ENCODE assay signal across 10 mouse cellular contexts in genomic region chr17:49816067-49816565, GRCm38 (mm10).
DNase-seq lines count a peak whose midpoint lies in the region; ATAC-seq and TF ChIP-seq lines count a peak whose summit lies in the region.
"Had no signal": no experiment of that assay in that cellular context is flagged by ENCODE, and none has a peak within 500 bp of the region (broad histone marks: within the 10 kb centered on the region; RNA-seq: fewer than 3 reads in every experiment).

No protein-coding gene starts in this region.

- no peak overlapping the region for H3K4me3 ChIP-seq in stomach, embryonic 14.5 days (ENCODE audit: low read depth, low read length)
- no peak overlapping the region for H3K4me3 ChIP-seq in stomach, postnatal 0 days (ENCODE audit: low read depth, low read length)
- H3K4me3 ChIP-seq in forebrain, embryonic 12.5 days (replicated peaks), result no peak overlapping the region
- H3K4me3 ChIP-seq in limb, embryonic 12.5 days (replicated peaks), result no peak overlapping the region
- H3K4me3 ChIP-seq in liver, postnatal 0 days (ENCODE audit: low read depth, low read length), result no peak overlapping the region
- H3K4me3 ChIP-seq: limb, embryonic 13.5 days had no signal

- ATAC-seq in stomach, embryonic 14.5 days (ENCODE audit: insufficient number of reproducible peaks, insufficient read depth, low FRiP score, low read depth), result peak; percentile 18; the same call in 1 of the 2 replicates
- no peak for ATAC-seq in stomach, postnatal 0 days (ENCODE audit: low FRiP score, low TSS enrichment)
- peak; percentile 83 for ATAC-seq in forebrain, embryonic 12.5 days (ENCODE audit: low FRiP score)
- peak; percentile 44; the same call in 1 of the 2 replicates for ATAC-seq in limb, embryonic 12.5 days (ENCODE audit: insufficient number of reproducible peaks, insufficient read depth, low FRiP score, low TSS enrichment, low read depth)
- ATAC-seq in liver, postnatal 0 days, result no peak

- no peak overlapping the region for H3K4me2 ChIP-seq in stomach, embryonic 14.5 days (replicated peaks; ENCODE audit: low read depth, low read length)
- no peak overlapping the region for H3K4me2 ChIP-seq in stomach, postnatal 0 days (replicated peaks; ENCODE audit: low read depth)
- H3K4me2 ChIP-seq in forebrain, embryonic 12.5 days, result no peak overlapping the region
- H3K4me2 ChIP-seq in limb, embryonic 12.5 days, result peak overlapping the region; percentile 32; the same call in 1 of the 2 replicates
- H3K4me2 ChIP-seq in liver, postnatal 0 days (ENCODE audit: low read depth, low read length), result no peak overlapping the region

- TF ChIP-seq CTCF in stomach, postnatal 0 days (IDR thresholded peaks at IDR 0.05; ENCODE audit: low read depth), result no peak
- no peak for TF ChIP-seq CTCF in liver, postnatal 0 days (IDR thresholded peaks at IDR 0.05; ENCODE audit: low read depth)

- H3K9me3 ChIP-seq in stomach, embryonic 14.5 days (ENCODE audit: control insufficient read depth, low read depth, low read length), result no peaks in the 10 kb centered on the region
- H3K9me3 ChIP-seq in stomach, postnatal 0 days (ENCODE audit: control insufficient read depth, low read length), result no peaks in the 10 kb centered on the region
- H3K9me3 ChIP-seq in forebrain, embryonic 12.5 days, result no peaks in the 10 kb centered on the region
- no peaks in the 10 kb centered on the region for H3K9me3 ChIP-seq in limb, embryonic 12.5 days
- no peaks in the 10 kb centered on the region for H3K9me3 ChIP-seq in liver, postnatal 0 days (ENCODE audit: low read length)
- H3K9me3 ChIP-seq: limb, embryonic 13.5 days had no signal

- H3K27me3 ChIP-seq in stomach, embryonic 14.5 days (ENCODE audit: control insufficient read depth, insufficient read depth, low read length), result no peaks in the 10 kb centered on the region
- H3K27me3 ChIP-seq in stomach, postnatal 0 days (ENCODE audit: control insufficient read depth, insufficient read depth, low read length), result no peaks in the 10 kb centered on the region
- H3K27me3 ChIP-seq in forebrain, embryonic 12.5 days, result peaks cover 12% of the 10 kb centered on the region
- no peaks in the 10 kb centered on the region for H3K27me3 ChIP-seq in limb, embryonic 12.5 days
- no peaks in the 10 kb centered on the region for H3K27me3 ChIP-seq in liver, postnatal 0 days (ENCODE audit: insufficient read depth, low read length)
- H3K27me3 ChIP-seq: limb, embryonic 13.5 days had no signal

- H3K36me3 ChIP-seq in stomach, embryonic 14.5 days (ENCODE audit: control insufficient read depth, insufficient read depth, low read length), result no peaks in the 10 kb centered on the region
- no peaks in the 10 kb centered on the region for H3K36me3 ChIP-seq in stomach, postnatal 0 days (ENCODE audit: control insufficient read depth, insufficient read depth, low read length)
- H3K36me3 ChIP-seq in forebrain, embryonic 12.5 days (replicated peaks), result no peaks in the 10 kb centered on the region
- H3K36me3 ChIP-seq in limb, embryonic 12.5 days, result no peaks in the 10 kb centered on the region
- no peaks in the 10 kb centered on the region for H3K36me3 ChIP-seq in liver, postnatal 0 days (replicated peaks; ENCODE audit: insufficient read depth, low read length)
- H3K36me3 ChIP-seq: limb, embryonic 13.5 days had no signal

- H3K9ac ChIP-seq in stomach, embryonic 14.5 days (replicated peaks; ENCODE audit: low read depth, low read length), result no peak overlapping the region
- H3K9ac ChIP-seq in stomach, postnatal 0 days (ENCODE audit: low read length), result no peak overlapping the region
- H3K9ac ChIP-seq in forebrain, embryonic 12.5 days, result no peak overlapping the region
- H3K9ac ChIP-seq in limb, embryonic 12.5 days (replicated peaks), result 0 out of 2 replicates have a peak overlapping the region, but pooled peaks have one; percentile 1
- H3K9ac ChIP-seq in liver, postnatal 0 days (replicated peaks), result no peak overlapping the region
- H3K9ac ChIP-seq: limb, embryonic 13.5 days had no signal

- H3K4me1 ChIP-seq in stomach, embryonic 14.5 days (ENCODE audit: control insufficient read depth, insufficient read depth, low read length), result no peaks in the 10 kb centered on the region
- no peaks in the 10 kb centered on the region for H3K4me1 ChIP-seq in stomach, postnatal 0 days (replicated peaks; ENCODE audit: control insufficient read depth, insufficient read depth)
- H3K4me1 ChIP-seq in forebrain, embryonic 12.5 days, result peaks cover 20% of the 10 kb centered on the region
- peaks cover 26% of the 10 kb centered on the region for H3K4me1 ChIP-seq in limb, embryonic 12.5 days (replicated peaks)
- no peaks in the 10 kb centered on the region for H3K4me1 ChIP-seq in liver, postnatal 0 days (ENCODE audit: insufficient read depth)

- H3K27ac ChIP-seq in stomach, embryonic 14.5 days (ENCODE audit: low read length), result no peak overlapping the region
- H3K27ac ChIP-seq in stomach, postnatal 0 days (replicated peaks), result no peak overlapping the region
- peak overlapping the region; percentile 69 for H3K27ac ChIP-seq in forebrain, embryonic 12.5 days
- H3K27ac ChIP-seq in limb, embryonic 12.5 days, result peak overlapping the region; percentile 67
- H3K27ac ChIP-seq in liver, postnatal 0 days (ENCODE audit: low read depth), result no peak overlapping the region
- H3K27ac ChIP-seq: limb, embryonic 13.5 days had no signal

- no peak for DNase-seq in stomach, postnatal 0 days (ENCODE audit: low spot score)
- DNase-seq in yolk sac, embryonic 10.5 days (ENCODE audit: low spot score), result no peak
- no peak for DNase-seq in liver, postnatal 0 days
- no peak for DNase-seq in thymus, postnatal 10 days (ENCODE audit: low spot score in 2 of 2)
- DNase-seq: cerebellum, adult 9-11 months; right cerebral cortex, postnatal 14 days had no signal

- 33% methylated on average over 5 of the region's 5 CpGs for WGBS in stomach, embryonic 14.5 days
- WGBS in stomach, postnatal 0 days, result 46% methylated on average over 5 of the region's 5 CpGs
- 18% methylated on average over 5 of the region's 5 CpGs for WGBS in forebrain, embryonic 12.5 days
- WGBS in limb, embryonic 12.5 days, result 9% methylated on average over 5 of the region's 5 CpGs
- 51% methylated on average over 5 of the region's 5 CpGs for WGBS in liver, postnatal 0 days (ENCODE audit: insufficient replicate concordance)

- TF ChIP-seq EP300 in stomach, postnatal 0 days (optimal IDR thresholded peaks at IDR 0.05), result no peak
- no peak for TF ChIP-seq EP300 in liver, postnatal 0 days (IDR thresholded peaks at IDR 0.05; ENCODE audit: low read depth)

Comparison
In these comparisons a context has a peak if more than half of its experiments do, and no peak if none do; other contexts are left out.
1. ATAC-seq: peak in stomach, embryonic 14.5 days (single experiment), forebrain, embryonic 12.5 days (single experiment) and limb, embryonic 12.5 days (single experiment); none in stomach, postnatal 0 days (single experiment) and liver, postnatal 0 days (single experiment).
2. H3K27ac ChIP-seq: peak in forebrain, embryonic 12.5 days (single experiment) and limb, embryonic 12.5 days (single experiment); none in stomach, embryonic 14.5 days (single experiment), stomach, postnatal 0 days (single experiment) and liver, postnatal 0 days (single experiment).